Mouse (Mus musculus) small intestine, adult 2 months (tissue): ENCODE measurements around the gene Inhbe. TPM values are rescaled to one million over a fixed set of nuclear protein-coding genes. Genes with fewer than 3 reads are reported as not detected.

Experiments
- H3K27ac ChIP-seq: fragments of 200-500 bp; 2 replicates; pipeline ENCODE4 v1.5.1; 2012; ENCODE audit warnings: low read depth, low read length, control low read depth, inconsistent platforms; ENCODE audit not compliant: insufficient read depth
- H3K27me3 ChIP-seq: fragments of 200-500 bp; 2 replicates; pipeline ENCODE4 v1.6.1; 2012; ENCODE audit warnings: mild to moderate bottlenecking, moderate library complexity, low read length, inconsistent platforms; ENCODE audit not compliant: control insufficient read depth, insufficient read depth
- H3K36me3 ChIP-seq: fragments of 200-500 bp; 2 replicates; pipeline ENCODE4 v1.6.1; 2012; ENCODE audit warnings: mild to moderate bottlenecking, low read length, control low read depth, inconsistent platforms; ENCODE audit not compliant: control insufficient read depth, insufficient read depth
- H3K4me1 ChIP-seq: fragments of 200-500 bp; 2 replicates; pipeline ENCODE4 v1.6.1; 2012; ENCODE audit warnings: low read length, inconsistent platforms, mixed read lengths; ENCODE audit not compliant: control insufficient read depth, insufficient read depth, insufficient read length
- H3K4me3 ChIP-seq: fragments of 200-500 bp; 2 replicates; pipeline ENCODE4 v1.5.1; 2012; ENCODE audit warnings: low read depth, mild to moderate bottlenecking, control low read depth, inconsistent platforms, low read length, moderate library complexity
- CTCF ChIP-seq: fragments of 200-500 bp; IDR thresholded peaks from 2 replicates; pipeline ENCODE4 v1.5.1; 2012; ENCODE audit warnings: low read depth, mild to moderate bottlenecking, control low read depth, inconsistent platforms, low read length, moderate library complexity, mixed read lengths; ENCODE audit not compliant: insufficient replicate concordance, insufficient read length; ENCODE audit errors: extremely low read depth
- POLR2A ChIP-seq: fragments of 200-500 bp; IDR thresholded peaks from 2 replicates; pipeline ENCODE4 v1.6.1; 2012; ENCODE audit warnings: low read depth, mild to moderate bottlenecking, control low read depth, inconsistent platforms, low read length, moderate library complexity
- WGBS: fragments of 180-500 bp; shearing (Covaris S2); methylation state at CpG from one replicate; pipeline ENCODE4 v1.1.7; 2018; 5-methylcytosine and 5-hydroxymethylcytosine counted together
- polyA plus RNA-seq: library from polyadenylated mRNA; depleted of rRNA; stranded (reverse); fragments of >200 nt; gene quantifications from 2 replicates; pipeline ENCODE4 v1.2.3, GENCODE M21; 2012

The Inhbe gene
- polyA plus RNA-seq, 1 experiment: not detected

GRCm38 (mm10) chr10:127352187-127352586 lies 2.0 kb downstream of the Inhbe start:
- Histone ChIP-seq H3K27ac (no peak overlapping the region), H3K27me3 (no peaks in the 10 kb centered on the region), H3K4me1 (peaks cover 7% of the 10 kb centered on the region), H3K4me3 (no peak overlapping the region), H3K36me3 (no peaks in the 10 kb centered on the region)
- 54% methylated on average over 9 of the region's 9 CpGs for WGBS
- TF ChIP-seq CTCF: no peak
- TF ChIP-seq POLR2A: no peak

- WGBS: 73% methylated on average over 8 of the region's 8 CpGs
- Histone ChIP-seq H3K36me3 (no peaks in the 10 kb centered on the region), H3K27ac (no peak overlapping the region), H3K27me3 (no peaks in the 10 kb centered on the region), H3K4me3 (no peak overlapping the region), H3K4me1 (peaks cover 7% of the 10 kb centered on the region)
- TF ChIP-seq CTCF (no peak), POLR2A (no peak)
Measured at GRCm38 (mm10) chr10:127351719-127352118, 2.5 kb downstream of the Inhbe start.

- H3K27me3 ChIP-seq: no peaks in the 10 kb centered on the region
- 87% methylated on average over 8 of the region's 8 CpGs for WGBS
- H3K27ac ChIP-seq: no peak overlapping the region
- H3K36me3 ChIP-seq: no peaks in the 10 kb centered on the region
- no peak overlapping the region for H3K4me3 ChIP-seq
- peaks cover 7% of the 10 kb centered on the region for H3K4me1 ChIP-seq
- TF ChIP-seq CTCF: no peak
- TF ChIP-seq POLR2A: no peak
Measured at GRCm38 (mm10) chr10:127351285-127351595, 3.0 kb downstream of the Inhbe start.

GRCm38 (mm10) chr10:127350594-127351284 lies 3.5 kb downstream of the Inhbe start:
- Histone ChIP-seq H3K27me3 (no peaks in the 10 kb centered on the region), H3K36me3 (no peaks in the 10 kb centered on the region), H3K4me3 (peak overlapping the region; percentile 18; the same call in 1 of the 2 replicates), H3K4me1 (peaks cover 7% of the 10 kb centered on the region), H3K27ac (no peak overlapping the region)
- WGBS: 12% methylated on average over 24 of the region's 24 CpGs
- TF ChIP-seq CTCF (peak; percentile 86), POLR2A (no peak)

GRCm38 (mm10) chr10:127349810-127350209 lies 4.4 kb downstream of the Inhbe start:
- Histone ChIP-seq H3K4me3 (no peak overlapping the region), H3K4me1 (peaks cover 7% of the 10 kb centered on the region), H3K27ac (no peak overlapping the region), H3K36me3 (no peaks in the 10 kb centered on the region), H3K27me3 (no peaks in the 10 kb centered on the region)
- WGBS: 67% methylated on average over 8 of the region's 8 CpGs
- TF ChIP-seq CTCF (no peak), POLR2A (no peak)

GRCm38 (mm10) chr10:127348957-127349356 lies 5.3 kb downstream of the Inhbe start:
- Histone ChIP-seq H3K36me3 (no peaks in the 10 kb centered on the region), H3K4me1 (peaks cover 7% of the 10 kb centered on the region), H3K4me3 (no peak overlapping the region), H3K27ac (no peak overlapping the region), H3K27me3 (no peaks in the 10 kb centered on the region)
- TF ChIP-seq POLR2A (no peak), CTCF (no peak)
- 74% methylated on average over 4 of the region's 4 CpGs for WGBS

- Histone ChIP-seq H3K27ac (no peak overlapping the region), H3K4me1 (peaks cover 13% of the 10 kb centered on the region), H3K4me3 (no peak overlapping the region), H3K27me3 (peaks cover 9% of the 10 kb centered on the region; the same call in 1 of the 2 replicates), H3K36me3 (no peaks in the 10 kb centered on the region)
- TF ChIP-seq POLR2A (no peak), CTCF (no peak)
- 83% methylated on average over 3 of the region's 3 CpGs for WGBS
Measured at GRCm38 (mm10) chr10:127346173-127346572, 8.0 kb downstream of the Inhbe start.
